In the genomic region with DNA sequence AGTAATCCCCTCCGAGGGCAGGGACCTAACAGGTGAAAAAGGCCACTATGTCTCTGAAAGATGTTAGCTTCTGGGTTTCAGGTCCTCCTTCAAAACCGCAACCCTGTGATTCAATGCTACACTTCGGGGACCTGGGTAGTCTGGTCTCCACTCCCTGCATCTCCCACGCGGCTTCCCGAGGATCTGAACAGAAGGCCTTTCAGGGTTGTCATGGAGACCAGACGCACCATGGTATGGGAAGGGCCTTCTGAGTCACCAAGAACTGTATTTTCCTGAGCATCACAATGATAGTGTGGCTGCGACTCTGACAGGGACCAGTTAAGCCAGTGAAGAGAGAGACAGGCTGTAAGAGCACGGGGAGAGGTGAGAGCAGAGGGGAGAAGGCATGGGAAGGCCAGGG, we compare ENCODE assay signal across 11 mouse cellular contexts.
A peak's percentile ranks its signal among the peaks of the same experiment; 100 is the strongest.
DNase-seq lines count a peak whose midpoint lies in the region; ATAC-seq lines count a peak whose summit lies in the region.
"Had no signal": no experiment of that assay in that cellular context is flagged by ENCODE, and none has a peak within 500 bp of the region (broad histone marks: within the 10 kb centered on the region; RNA-seq: fewer than 3 reads in every experiment).

No protein-coding gene starts in this region.

- H3K9me3 ChIP-seq in midbrain, embryonic 14.5 days (ENCODE audit: control insufficient read depth, low read length) = no peaks in the 10 kb centered on the region
- no peaks in the 10 kb centered on the region for H3K9me3 ChIP-seq in kidney, embryonic 15.5 days (replicated peaks)
- no peaks in the 10 kb centered on the region for H3K9me3 ChIP-seq in intestine, embryonic 15.5 days
- H3K9me3 ChIP-seq: liver, embryonic 13.5 days had no signal

- H3K4me1 ChIP-seq in midbrain, embryonic 14.5 days (ENCODE audit: control insufficient read depth, insufficient read depth, low read length) = peaks cover 40% of the 10 kb centered on the region
- peaks cover 24% of the 10 kb centered on the region for H3K4me1 ChIP-seq in kidney, embryonic 15.5 days
- peaks cover 16% of the 10 kb centered on the region for H3K4me1 ChIP-seq in intestine, embryonic 15.5 days (replicated peaks)
- H3K4me1 ChIP-seq: liver, embryonic 13.5 days had no signal

- H3K4me3 ChIP-seq in midbrain, embryonic 14.5 days (replicated peaks; ENCODE audit: low read depth, low read length) = no peak overlapping the region
- no peak overlapping the region for H3K4me3 ChIP-seq in kidney, embryonic 15.5 days (replicated peaks)
- no peak overlapping the region for H3K4me3 ChIP-seq in intestine, embryonic 15.5 days (replicated peaks)
- H3K4me3 ChIP-seq: liver, embryonic 13.5 days had no signal

- peak; percentile 56 to 61 for DNase-seq in cerebellum, postnatal 14 days
- DNase-seq in cerebellum, postnatal 36 days = no peak
- peak; percentile 44 for DNase-seq in ZHBTc4 (ENCODE audit: low read depth, low spot score)
- peak; percentile 37 for DNase-seq in layer of hippocampus, adult 9-10 months (ENCODE audit: low spot score)
- DNase-seq in midbrain, embryonic 14.5 days = peak; percentile 61
- no peak for DNase-seq in urinary bladder, postnatal 36 days (ENCODE audit: low spot score in 2 of 2)
- DNase-seq: cerebellum, adult 18-20 months; liver, embryonic 13.5 days had no signal

- WGBS in midbrain, embryonic 14.5 days = 31% methylated on average over 9 of the region's 9 CpGs
- WGBS in kidney, embryonic 15.5 days = 64% methylated on average over 9 of the region's 9 CpGs
- 62% methylated on average over 9 of the region's 9 CpGs for WGBS in intestine, embryonic 15.5 days

- H3K4me2 ChIP-seq in midbrain, embryonic 14.5 days (ENCODE audit: low read length) = no peak overlapping the region
- no peak overlapping the region for H3K4me2 ChIP-seq in kidney, embryonic 15.5 days
- no peak overlapping the region for H3K4me2 ChIP-seq in intestine, embryonic 15.5 days (replicated peaks)
- H3K4me2 ChIP-seq: liver, embryonic 13.5 days had no signal

- H3K36me3 ChIP-seq in midbrain, embryonic 14.5 days (ENCODE audit: control insufficient read depth, insufficient read depth, low read length) = peaks cover 12% of the 10 kb centered on the region; the same call in 1 of the 2 replicates
- H3K36me3 ChIP-seq in kidney, embryonic 15.5 days = no peaks in the 10 kb centered on the region
- H3K36me3 ChIP-seq in intestine, embryonic 15.5 days = no peaks in the 10 kb centered on the region; the same call in 1 of the 2 replicates
- H3K36me3 ChIP-seq: liver, embryonic 13.5 days had no signal

- no peak overlapping the region for H3K27ac ChIP-seq in midbrain, embryonic 14.5 days (replicated peaks; ENCODE audit: low read depth, low read length)
- H3K27ac ChIP-seq in kidney, embryonic 15.5 days = no peak overlapping the region
- no peak overlapping the region for H3K27ac ChIP-seq in intestine, embryonic 15.5 days
- H3K27ac ChIP-seq: liver, embryonic 13.5 days; macrophage had no signal

- no peak overlapping the region for H3K9ac ChIP-seq in midbrain, embryonic 14.5 days (replicated peaks; ENCODE audit: low read length)
- H3K9ac ChIP-seq in kidney, embryonic 15.5 days = no peak overlapping the region
- H3K9ac ChIP-seq in intestine, embryonic 15.5 days = no peak overlapping the region
- H3K9ac ChIP-seq: liver, embryonic 13.5 days had no signal

- no peaks in the 10 kb centered on the region for H3K27me3 ChIP-seq in midbrain, embryonic 14.5 days (ENCODE audit: control insufficient read depth, insufficient read depth, low read length)
- no peaks in the 10 kb centered on the region for H3K27me3 ChIP-seq in kidney, embryonic 15.5 days
- no peaks in the 10 kb centered on the region for H3K27me3 ChIP-seq in intestine, embryonic 15.5 days (replicated peaks)
- H3K27me3 ChIP-seq: liver, embryonic 13.5 days had no signal

- no peak for ATAC-seq in midbrain, embryonic 14.5 days (ENCODE audit: low FRiP score, low TSS enrichment)
- ATAC-seq in kidney, embryonic 15.5 days (replicated peaks; ENCODE audit: low FRiP score) = no peak
- no peak for ATAC-seq in intestine, embryonic 15.5 days

Comparison
In these comparisons a context has a peak if more than half of its experiments do, and no peak if none do; other contexts are left out.
1. DNase-seq: peak in cerebellum, postnatal 14 days (2 of 2), ZHBTc4 (single experiment), layer of hippocampus, adult 9-10 months (single experiment) and midbrain, embryonic 14.5 days (single experiment); none in cerebellum, postnatal 36 days (0 of 2) and urinary bladder, postnatal 36 days (0 of 2).